Mouse (Mus musculus): Measurements from ENCODE around the gene Nkx1-1.

GRCm38 (mm10) chr5:33431173-33432005 lies 2.4 kb downstream of the Nkx1-1 start:
- TF ChIP-seq CTCF (IDR thresholded peaks at IDR 0.05; ENCODE audit: low read depth, low read length) (no peak), POLR2A (IDR thresholded peaks at IDR 0.05; ENCODE audit: borderline replicate concordance, low read depth, low read length) (no peak)
